8 mouse cellular contexts compared by ENCODE assay signal in genomic region chr3:82357797-82358524, GRCm38 (mm10). TPM values are rescaled to one million over a fixed set of nuclear protein-coding genes. Genes with fewer than 3 reads are reported as not detected.
DNase-seq lines count a peak whose midpoint lies in the region; ATAC-seq and TF ChIP-seq lines count a peak whose summit lies in the region.

Gene Map9 (plus strand): TSS chr3:82358044.

- peak within 1 kb of the TSS; percentile 43; the same call in 1 of the 2 replicates for H3K27ac ChIP-seq in cortical plate, adult 2 months (ENCODE audit: insufficient read depth, low read length)

- TF ChIP-seq POLR2A in cortical plate, adult 2 months (IDR thresholded peaks at IDR 0.05; ENCODE audit: extremely low read depth, insufficient read depth, low read length) = peak; percentile 69; the same call in 1 of the 2 replicates

- ATAC-seq in megakaryocyte, adult 5-6 weeks (ENCODE audit: poor library complexity, severe bottlenecking) = peak; percentile 95

- peak; percentile 99 for DNase-seq in adipocyte (ENCODE audit: low spot score)
- peak; percentile 95 for DNase-seq in gastrocnemius, postnatal 14 days
- peak; percentile 98 for DNase-seq in induced T-regulatory cell, adult 2 months (ENCODE audit: low read depth)
- peak; percentile 91 to 100 for DNase-seq in left cerebral cortex, adult 8-10 months (ENCODE audit: low spot score in 2 of 2)
- peak; percentile 100 for DNase-seq in right cerebral cortex, adult 18-20 months
- peak; percentile 82 for DNase-seq in urinary bladder, adult 2 months (ENCODE audit: low spot score)

- intact Hi-C loops in gastrocnemius, postnatal 14 days (cut with DNase I; ENCODE audit: low total_unique reads) = no loop called here

- no peak for TF ChIP-seq CTCF in cortical plate, adult 2 months (IDR thresholded peaks at IDR 0.05; ENCODE audit: extremely low read depth, insufficient read depth, low read length)

- peak within 1 kb of the TSS; percentile 31 for H3K4me3 ChIP-seq in cortical plate, adult 2 months (ENCODE audit: insufficient read depth, low read length)

- peaks cover 2% of the 10 kb centered on the region for H3K4me1 ChIP-seq in cortical plate, adult 2 months (ENCODE audit: control insufficient read depth, insufficient read depth, low read length)

RNA-seq across cellular contexts. Expression of gene Map9, which starts in this region (rescaled TPM):
- polyA plus RNA-seq in cortical plate, adult 2 months (2012; rRNA removed) = 37.4 and 40.2 TPM in 2 replicates
- total RNA-seq in gastrocnemius, postnatal 14 days (2021) = 1 to 10 TPM; 1.2 to 1.8 TPM
- total RNA-seq in left cerebral cortex, adult 8-10 months (2022) = 10 to 100 TPM; 81.7 to 92.4 (median 84.7) TPM
- total RNA-seq in megakaryocyte, adult 5-6 weeks (2015) = 0.16 TPM in 1 of 2 replicates, not detected in the other
- total RNA-seq in megakaryocyte, adult 5-6 weeks (2017) = not detected in 2 replicates
- 2.4 and 2.5 TPM in 2 replicates for polyA plus RNA-seq in urinary bladder, adult 2 months (2012; rRNA removed)

Comparison
In these comparisons a context has a peak if more than half of its experiments do, and no peak if none do; other contexts are left out.
1. Peak in every context shown above with its lines: DNase-seq, ATAC-seq, H3K4me3 ChIP-seq and H3K27ac ChIP-seq.
2. RNA of gene Map9 (total RNA-seq): 81.7 to 92.4 TPM in left cerebral cortex, adult 8-10 months; 1.2 to 1.8 TPM in gastrocnemius, postnatal 14 days and 0.16 TPM in megakaryocyte, adult 5-6 weeks; every median in the first group is over 10 times any median in the second.
3. RNA of gene Map9 (polyA plus RNA-seq): 37.4 to 40.2 TPM in cortical plate, adult 2 months; 2.4 to 2.5 TPM in urinary bladder, adult 2 months; every median in the first group is over 10 times any median in the second.
4. Peak in ATAC-seq in megakaryocyte, adult 5-6 weeks; RNA of the gene not detected or under 1 TPM.